Mouse (Mus musculus) olfactory bulb, adult 2 months (tissue): ENCODE measurements around the gene 2210011C24Rik. TPM values are rescaled to one million over a fixed set of nuclear protein-coding genes. Genes with fewer than 3 reads are reported as not detected.

Experiments used
- H3K27ac ChIP-seq: fragments of 200-500 bp; 2 replicates; pipeline ENCODE4 v1.5.1; 2012; ENCODE audit warnings: low read depth, low read length; ENCODE audit not compliant: insufficient read depth
- H3K4me1 ChIP-seq: fragments of 200-500 bp; 2 replicates; pipeline ENCODE4 v1.6.1; 2012; ENCODE audit warnings: low read length; ENCODE audit not compliant: control insufficient read depth, insufficient read depth
- H3K4me3 ChIP-seq: fragments of 200-500 bp; 2 replicates; pipeline ENCODE4 v1.5.1; 2012; ENCODE audit warnings: mild to moderate bottlenecking, low read depth, low read length, moderate library complexity; ENCODE audit not compliant: insufficient read depth
- CTCF ChIP-seq: fragments of 200-500 bp; IDR thresholded peaks from 2 replicates; pipeline ENCODE4 v1.5.1; 2012; ENCODE audit warnings: low read depth, mild to moderate bottlenecking, low read length, moderate library complexity; ENCODE audit not compliant: insufficient read depth
- POLR2A ChIP-seq: fragments of 200-500 bp; IDR thresholded peaks from 2 replicates; pipeline ENCODE4 v1.6.1; 2012; ENCODE audit warnings: mild to moderate bottlenecking, low read depth, low read length, moderate library complexity; ENCODE audit not compliant: insufficient read depth
- WGBS: fragments of 180-500 bp; shearing (Covaris S2); methylation state at CpG from one replicate; pipeline ENCODE4 v1.1.7; 2018; 5-methylcytosine and 5-hydroxymethylcytosine counted together
- polyA plus RNA-seq: library from polyadenylated mRNA; stranded (reverse); fragments of >200 nt; gene quantifications from 2 replicates; pipeline ENCODE4 v1.2.4, GENCODE M21; 2012; ENCODE audit warnings: low replicate concordance; ENCODE audit not compliant: missing spikeins, insufficient read depth, insufficient read length

The 2210011C24Rik gene
- polyA plus RNA-seq, 1 experiment, result not detected

DNA sequence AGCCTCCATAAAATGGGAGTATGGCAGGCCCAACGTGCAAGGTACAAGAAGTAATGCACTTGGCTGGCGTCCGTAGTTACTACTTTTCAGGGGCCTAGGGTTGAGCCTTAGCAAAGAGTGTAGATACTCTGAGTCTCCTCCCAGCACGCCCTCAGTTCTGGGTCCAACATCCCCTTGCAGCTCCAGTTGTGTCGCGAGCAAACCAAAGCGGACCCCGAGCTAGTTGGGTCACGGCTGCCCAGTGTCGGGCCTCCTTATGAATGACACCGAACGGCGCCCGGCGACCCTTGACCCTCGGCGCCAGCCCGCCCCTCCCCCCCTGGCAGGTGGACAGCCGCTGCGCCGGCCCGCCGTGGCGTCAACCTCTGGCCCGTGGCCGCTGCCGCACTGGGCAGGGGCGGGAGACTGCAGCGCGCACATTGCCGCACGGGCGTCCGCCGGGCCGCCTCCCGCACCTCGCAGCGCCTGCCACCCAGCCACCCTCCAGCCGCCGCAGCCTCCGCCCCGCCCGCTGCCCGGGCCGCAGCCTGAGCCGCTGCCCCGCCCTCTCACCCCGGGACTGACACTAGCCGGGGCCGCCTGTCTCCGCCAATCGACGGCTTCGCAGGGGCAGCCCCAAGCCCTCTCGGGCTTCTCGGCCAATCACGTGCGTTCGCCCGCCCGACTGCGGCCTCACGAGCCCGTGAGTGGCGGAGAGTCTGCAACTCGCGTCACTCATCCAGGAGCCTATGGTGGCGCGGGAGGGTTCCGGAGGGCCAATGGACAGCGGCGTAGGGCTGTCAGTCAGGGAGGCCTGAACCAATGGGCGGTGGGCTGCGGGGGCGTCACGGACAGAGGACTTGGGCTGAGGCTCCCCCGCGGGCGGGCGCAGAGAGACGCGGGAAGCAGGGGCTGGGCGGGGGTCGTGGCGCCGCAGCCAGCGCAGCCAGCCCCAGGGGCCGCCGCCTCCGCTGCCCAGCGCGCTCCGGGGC, 39.5 kb downstream of the 2210011C24Rik start, which contains the start of gene Prkaca:
Gene Prkaca, plus strand, starts transcription at position 844 of the 971 bp plus-strand sequence.
- H3K27ac ChIP-seq, result peak within 1 kb of the TSS; percentile 76
- peaks cover 25% of the 10 kb centered on the region for H3K4me1 ChIP-seq
- WGBS, result under 1% methylated on average over 91 of the region's 94 CpGs
- TF ChIP-seq CTCF (no peak), POLR2A (peak; percentile 29; the same call in 1 of the 2 replicates)
- H3K4me3 ChIP-seq, result peak within 1 kb of the TSS; percentile 94

DNA sequence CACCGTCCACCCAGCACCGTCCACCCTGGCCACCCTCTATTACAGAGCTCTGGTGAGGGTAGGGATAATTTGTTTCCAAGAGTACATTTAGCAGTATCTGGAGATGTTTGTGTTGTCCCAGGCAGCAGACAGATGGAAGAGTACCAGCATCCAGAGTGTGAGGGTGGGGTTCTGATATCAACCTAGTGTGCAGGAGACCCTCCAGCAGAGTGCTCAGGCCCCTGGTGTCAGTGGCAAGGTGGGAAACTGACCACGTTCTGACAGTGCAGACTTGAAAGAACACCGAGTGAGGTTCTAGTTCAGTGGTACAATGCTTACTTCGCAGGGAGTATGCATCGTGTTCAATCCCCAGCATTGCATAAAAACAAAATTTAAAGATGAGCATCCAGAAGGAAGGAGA, 40.3 kb downstream of the 2210011C24Rik start:
- Histone ChIP-seq H3K4me1 (peaks cover 17% of the 10 kb centered on the region), H3K4me3 (no peak overlapping the region), H3K27ac (no peak overlapping the region)
- WGBS, result 77% methylated on average over 6 of the region's 6 CpGs
- no peak for TF ChIP-seq CTCF

DNA sequence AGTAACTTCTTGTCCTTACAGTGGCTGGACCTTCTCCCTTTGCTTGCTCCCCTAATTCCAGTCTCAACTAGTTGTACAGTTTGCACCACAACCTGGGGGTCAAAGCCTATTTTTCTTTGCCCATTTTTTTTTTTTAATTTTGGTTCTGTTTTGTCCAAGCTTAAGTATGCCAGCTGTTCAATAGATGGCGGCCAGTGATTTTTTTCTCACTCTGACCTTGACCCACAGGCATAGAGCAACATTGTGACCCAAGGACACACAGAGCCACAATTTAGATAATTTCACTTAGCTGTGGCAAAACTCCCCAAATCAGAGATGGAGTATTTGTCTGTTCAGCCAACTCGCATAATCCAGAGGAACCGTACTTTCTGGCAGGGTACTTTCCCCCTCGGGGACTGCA, 40.9 kb downstream of the 2210011C24Rik start:
- 87% methylated on average over 4 of the region's 4 CpGs for WGBS
- Histone ChIP-seq H3K4me1 (peaks cover 12% of the 10 kb centered on the region), H3K4me3 (no peak overlapping the region), H3K27ac (no peak overlapping the region)
- TF ChIP-seq CTCF, result no peak
- TF ChIP-seq POLR2A, result no peak

DNA sequence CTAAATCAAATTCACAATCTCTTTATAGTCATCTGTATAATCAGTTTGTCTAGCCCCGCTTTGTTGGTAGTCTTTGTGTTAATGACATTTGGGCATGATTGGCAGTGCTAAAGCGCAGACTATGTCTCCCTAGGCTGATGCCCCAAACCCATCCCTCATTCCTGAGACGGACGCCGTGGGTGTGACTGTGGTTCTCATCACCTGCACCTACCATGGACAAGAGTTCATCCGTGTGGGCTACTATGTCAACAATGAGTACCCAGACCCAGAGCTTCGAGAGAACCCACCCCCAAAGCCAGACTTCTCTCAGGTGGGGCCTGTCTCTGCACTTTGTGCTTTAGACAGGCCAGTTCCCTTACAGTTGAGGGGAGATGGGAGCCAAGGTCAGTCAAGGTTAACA, 44.3 kb downstream of the 2210011C24Rik start:
- 98% methylated on average over 7 of the region's 7 CpGs for WGBS
- Histone ChIP-seq H3K27ac (no peak overlapping the region), H3K4me1 (no peaks in the 10 kb centered on the region), H3K4me3 (no peak overlapping the region)
- no peak for TF ChIP-seq POLR2A
- TF ChIP-seq CTCF, result no peak

GRCm38 (mm10) chr8:83964015-83964765, 47.8 kb downstream of the 2210011C24Rik start:
- no peak overlapping the region for H3K27ac ChIP-seq

More at GRCm38 (mm10) chr8:83964015-83964765, 47.8 kb downstream of the 2210011C24Rik start:
- 78% methylated on average over 5 of the region's 5 CpGs for WGBS
- TF ChIP-seq POLR2A (no peak), CTCF (no peak)
- H3K4me3 ChIP-seq, result no peak overlapping the region
- no peaks in the 10 kb centered on the region for H3K4me1 ChIP-seq

Other genes with a start within 250 kb of the 2210011C24Rik start
- gene Adgrl1, start 112.1 kb downstream of the 2210011C24Rik start, polyA plus RNA-seq, result 113 TPM in 1 of 2 replicates, not detected in the other
- gene Gm10644, start 57.0 kb downstream of the 2210011C24Rik start, polyA plus RNA-seq, result not detected in 2 replicates
- gene Asf1b, start 56.7 kb downstream of the 2210011C24Rik start, polyA plus RNA-seq, result not detected in 2 replicates
- 203 TPM in 1 of 2 replicates, not detected in the other for gene Prkaca, start 39.2 kb downstream of the 2210011C24Rik start, polyA plus RNA-seq
- gene Samd1, start 14.5 kb downstream of the 2210011C24Rik start, polyA plus RNA-seq, result not detected in 2 replicates
- not detected in 2 replicates for gene 1700067K01Rik, start 10.7 kb downstream of the 2210011C24Rik start, polyA plus RNA-seq
- gene Palm3, start 9.3 kb upstream of the 2210011C24Rik start, polyA plus RNA-seq, result not detected in 2 replicates
- not detected in 2 replicates for gene Il27ra, start 30.4 kb upstream of the 2210011C24Rik start, polyA plus RNA-seq
- not detected in 2 replicates for gene Rln3, start 32.8 kb upstream of the 2210011C24Rik start, polyA plus RNA-seq
- not detected in 2 replicates for gene Gm10643, start 53.0 kb upstream of the 2210011C24Rik start, polyA plus RNA-seq
- gene Rfx1, start 54.7 kb upstream of the 2210011C24Rik start, polyA plus RNA-seq, result not detected in 2 replicates
- not detected in 2 replicates for gene Dcaf15, start 92.6 kb upstream of the 2210011C24Rik start, polyA plus RNA-seq
- gene Podnl1, start 113.8 kb upstream of the 2210011C24Rik start, polyA plus RNA-seq, result not detected in 2 replicates
- not detected in 2 replicates for gene Cc2d1a, start 135.8 kb upstream of the 2210011C24Rik start, polyA plus RNA-seq
- not detected in 2 replicates for gene 4930432K21Rik, start 135.9 kb upstream of the 2210011C24Rik start, polyA plus RNA-seq
- gene Nanos3, start 173.0 kb upstream of the 2210011C24Rik start, polyA plus RNA-seq, result not detected in 2 replicates
- 65.7 TPM in 1 of 2 replicates, not detected in the other for gene Zswim4, start 224.9 kb upstream of the 2210011C24Rik start, polyA plus RNA-seq
- gene D8Ertd738e, start 237.5 kb upstream of the 2210011C24Rik start, polyA plus RNA-seq, result not detected in 2 replicates
- gene Mri1, start 245.2 kb upstream of the 2210011C24Rik start, polyA plus RNA-seq, result not detected in 2 replicates